Mouse (Mus musculus) erythroblast, embryonic 14.5 days (primary cell): ENCODE measurements around the gene Gm37240.

Experiments used
- GATA1 ChIP-seq: IDR thresholded peaks from 2 replicates; pipeline ENCODE4 v1.6.1; 2012; ENCODE audit warnings: low read length, inconsistent platforms, mixed read lengths
- TAL1 ChIP-seq: IDR thresholded peaks from 3 replicates; pipeline ENCODE4 v1.6.1; 2012; ENCODE audit warnings: low read length, inconsistent platforms, mixed read lengths

GRCm38 (mm10) chr3:84601870-84602495 is 1285.3 kb downstream of the Gm37240 start:
- no peak for TF ChIP-seq GATA1
- no peak for TF ChIP-seq TAL1
